Mouse (Mus musculus): ENCODE data around the gene Prl5a1. TPM values are rescaled to one million over a fixed set of nuclear protein-coding genes. Genes with fewer than 3 reads are reported as not detected.

Gene Prl5a1
- not detected in 2 replicates for polyA plus RNA-seq (2015; fragmentation: Nextera tagmentation; extraction: Ambion mirVana)

- Histone ChIP-seq H3K4me3 (replicated peaks) (no peak within 1 kb of the TSS), H3K36me3 (no peaks in the 10 kb centered on the region), H3K27me3 (replicated peaks) (no peaks in the 10 kb centered on the region), H3K4me1 (replicated peaks) (no peaks in the 10 kb centered on the region), H3K4me2 (replicated peaks) (no peak within 1 kb of the TSS), H3K9me3 (no peaks in the 10 kb centered on the region), H3K9ac (no peak within 1 kb of the TSS), H3K27ac (no peak within 1 kb of the TSS)
- ATAC-seq: no peak
- 88% methylated on average over 6 of the region's 6 CpGs for WGBS
Observed at GRCm38 (mm10) chr13:28142184-28142583, at the start of gene Prl5a1. Gene Prl5a1 (plus strand): TSS chr13:28142484.

DNA sequence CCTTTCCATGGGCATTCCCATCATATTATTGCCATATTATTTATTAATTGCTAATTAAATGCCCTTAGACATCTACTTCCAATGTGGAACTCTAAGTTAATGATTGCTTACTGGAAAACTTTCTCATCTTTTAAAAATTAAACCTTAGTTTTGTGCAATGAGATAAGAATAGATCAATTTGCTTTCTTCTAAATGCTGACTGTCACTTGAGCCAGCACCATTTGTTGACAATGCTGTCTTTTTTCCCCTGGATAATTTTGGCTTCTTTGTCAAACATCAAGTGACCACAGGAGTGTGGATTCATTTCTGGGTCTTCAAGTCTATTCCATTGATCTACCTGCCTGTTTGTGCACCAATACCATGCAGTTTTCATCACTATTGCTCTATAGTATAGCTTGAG, 46.1 kb upstream of the Prl5a1 start:
- Histone ChIP-seq H3K27me3 (replicated peaks) (no peaks in the 10 kb centered on the region), H3K4me3 (replicated peaks) (no peak overlapping the region), H3K36me3 (no peaks in the 10 kb centered on the region), H3K9ac (no peak overlapping the region), H3K9me3 (no peaks in the 10 kb centered on the region), H3K4me2 (replicated peaks) (no peak overlapping the region), H3K4me1 (replicated peaks) (no peaks in the 10 kb centered on the region), H3K27ac (no peak overlapping the region)
- no peak for ATAC-seq

GRCm38 (mm10) chr13:28108536-28108935, 33.7 kb upstream of the Prl5a1 start:
- Histone ChIP-seq H3K4me2 (replicated peaks) (no peak overlapping the region), H3K27ac (no peak overlapping the region), H3K4me3 (replicated peaks) (no peak overlapping the region), H3K9me3 (no peaks in the 10 kb centered on the region), H3K9ac (no peak overlapping the region), H3K27me3 (replicated peaks) (no peaks in the 10 kb centered on the region), H3K4me1 (replicated peaks) (no peaks in the 10 kb centered on the region), H3K36me3 (no peaks in the 10 kb centered on the region)
- WGBS: 80% methylated on average over 3 of the region's 3 CpGs
- no peak for ATAC-seq

GRCm38 (mm10) chr13:28132781-28133180, 9.5 kb upstream of the Prl5a1 start:
- ATAC-seq: no peak
- H3K4me3 ChIP-seq (replicated peaks): no peak overlapping the region
- no peak overlapping the region for H3K9ac ChIP-seq
- H3K27ac ChIP-seq: no peak overlapping the region
- H3K36me3 ChIP-seq: no peaks in the 10 kb centered on the region
- H3K27me3 ChIP-seq (replicated peaks): no peaks in the 10 kb centered on the region
- no peaks in the 10 kb centered on the region for H3K4me1 ChIP-seq (replicated peaks)
- WGBS: 78% methylated on average over 2 of the region's 2 CpGs
- H3K4me2 ChIP-seq (replicated peaks): no peak overlapping the region
- no peaks in the 10 kb centered on the region for H3K9me3 ChIP-seq

DNA sequence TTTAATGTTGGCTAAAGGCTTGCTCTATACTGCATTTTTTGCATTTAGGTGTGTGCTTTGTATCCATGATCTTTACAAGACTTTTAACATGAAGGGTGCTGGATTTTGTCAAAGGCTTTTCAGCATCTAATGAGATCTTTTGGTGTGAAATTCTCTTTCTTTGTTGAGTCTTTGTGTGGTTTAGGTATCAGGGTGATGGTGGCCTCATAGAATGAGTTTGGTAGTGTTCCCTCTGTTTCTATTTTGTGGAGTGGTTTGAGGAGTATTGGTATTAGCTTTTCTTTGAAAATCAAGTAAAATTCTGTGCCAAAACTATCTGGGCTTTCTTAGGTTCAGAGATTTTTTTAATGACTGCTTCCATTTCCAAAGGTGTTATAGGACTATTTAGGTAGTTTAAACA, 6.5 kb upstream of the Prl5a1 start:
- H3K27ac ChIP-seq: no peak overlapping the region
- no peak overlapping the region for H3K4me3 ChIP-seq (replicated peaks)
- no peaks in the 10 kb centered on the region for H3K27me3 ChIP-seq (replicated peaks)
- no peak for ATAC-seq
- H3K4me2 ChIP-seq (replicated peaks): no peak overlapping the region
- H3K9me3 ChIP-seq: no peaks in the 10 kb centered on the region
- no peaks in the 10 kb centered on the region for H3K4me1 ChIP-seq (replicated peaks)
- H3K9ac ChIP-seq: no peak overlapping the region
- no peaks in the 10 kb centered on the region for H3K36me3 ChIP-seq

Other genes starting within 250 kb of the Prl5a1 start
- gene Prl4a1, start 126.3 kb upstream of the Prl5a1 start, polyA plus RNA-seq (2015; fragmentation: Nextera tagmentation; extraction: Ambion mirVana): not detected in 2 replicates
- 9.8 and 12.7 TPM in 2 replicates for gene Gm11361, start 115.0 kb downstream of the Prl5a1 start, polyA plus RNA-seq (2015; fragmentation: Nextera tagmentation; extraction: Ambion mirVana)